Mouse (Mus musculus) testis, adult 2 months (tissue): ENCODE results near the gene Srebf1. TPM values are rescaled to one million over a fixed set of nuclear protein-coding genes. Genes with fewer than 3 reads are reported as not detected.

Source experiments
- H3K27ac ChIP-seq: fragments of 200-500 bp; 2 replicates; pipeline ENCODE4 v1.5.1; 2012; ENCODE audit warnings: low read depth, low read length; ENCODE audit not compliant: control insufficient read depth, insufficient read depth
- H3K27me3 ChIP-seq: fragments of 200-500 bp; 2 replicates; pipeline ENCODE4 v1.6.1; 2012; ENCODE audit warnings: mild to moderate bottlenecking, low read length, moderate library complexity; ENCODE audit not compliant: control insufficient read depth, insufficient read depth
- H3K36me3 ChIP-seq: fragments of 200-500 bp; 2 replicates; pipeline ENCODE4 v1.6.1; 2012; ENCODE audit warnings: mild to moderate bottlenecking, low read length; ENCODE audit not compliant: control insufficient read depth, insufficient read depth
- H3K4me1 ChIP-seq: fragments of 200-500 bp; 2 replicates; pipeline ENCODE4 v1.6.1; 2012; ENCODE audit warnings: low read length; ENCODE audit not compliant: control insufficient read depth, insufficient read depth
- H3K4me3 ChIP-seq: fragments of 200-500 bp; 2 replicates; pipeline ENCODE4 v1.5.1; 2012; ENCODE audit warnings: low read depth, mild to moderate bottlenecking, low read length, moderate library complexity, mixed read lengths; ENCODE audit not compliant: control insufficient read depth
- CTCF ChIP-seq: fragments of 200-500 bp; IDR thresholded peaks from 2 replicates; pipeline ENCODE4 v1.5.1; 2012; ENCODE audit warnings: low read depth, mild to moderate bottlenecking, inconsistent platforms, low read length, moderate library complexity; ENCODE audit not compliant: control insufficient read depth, insufficient read depth, insufficient replicate concordance
- POLR2A ChIP-seq: fragments of 200-500 bp; IDR thresholded peaks from 2 replicates; pipeline ENCODE4 v1.6.1; 2012; ENCODE audit warnings: low read depth, mild to moderate bottlenecking, inconsistent platforms, low read length, moderate library complexity; ENCODE audit not compliant: control insufficient read depth
- polyA plus RNA-seq: library from polyadenylated mRNA; depleted of rRNA; stranded (reverse); fragments of >200 nt; gene quantifications from 2 replicates; pipeline ENCODE4 v1.2.3, GENCODE M21; 2012

The Srebf1 gene
- polyA plus RNA-seq, 1 experiment, result 13.2 TPM

GRCm38 (mm10) chr11:60196344-60196743 lies 26.0 kb downstream of the Srebf1 start:
- TF ChIP-seq CTCF (no peak), POLR2A (no peak)
- Histone ChIP-seq H3K27ac (no peak overlapping the region), H3K4me3 (no peak overlapping the region), H3K4me1 (no peaks in the 10 kb centered on the region), H3K27me3 (no peaks in the 10 kb centered on the region), H3K36me3 (no peaks in the 10 kb centered on the region)

- no peaks in the 10 kb centered on the region for H3K36me3 ChIP-seq
Observed at GRCm38 (mm10) chr11:60195108-60195507, 27.3 kb downstream of the Srebf1 start.

GRCm38 (mm10) chr11:60193556-60193955 lies 28.8 kb downstream of the Srebf1 start:
- Histone ChIP-seq H3K27ac (no peak overlapping the region), H3K36me3 (no peaks in the 10 kb centered on the region), H3K4me1 (peaks cover 3% of the 10 kb centered on the region; the same call in 1 of the 2 replicates), H3K27me3 (no peaks in the 10 kb centered on the region), H3K4me3 (no peak overlapping the region)
- TF ChIP-seq POLR2A, result no peak
- TF ChIP-seq CTCF, result no peak

More at GRCm38 (mm10) chr11:60195108-60195507, 27.3 kb downstream of the Srebf1 start:
- Histone ChIP-seq H3K4me1 (no peaks in the 10 kb centered on the region), H3K4me3 (no peak overlapping the region), H3K27me3 (no peaks in the 10 kb centered on the region), H3K27ac (no peak overlapping the region)
- TF ChIP-seq POLR2A (no peak), CTCF (0 out of 2 replicates have a peak, but pooled peaks have one; percentile 10)

- Histone ChIP-seq H3K4me3 (no peak overlapping the region), H3K27ac (no peak overlapping the region), H3K36me3 (no peaks in the 10 kb centered on the region), H3K4me1 (peaks cover 3% of the 10 kb centered on the region; the same call in 1 of the 2 replicates), H3K27me3 (no peaks in the 10 kb centered on the region)
- no peak for TF ChIP-seq POLR2A
- TF ChIP-seq CTCF, result no peak
Observed at GRCm38 (mm10) chr11:60192534-60192933, 29.8 kb downstream of the Srebf1 start.

- no peaks in the 10 kb centered on the region for H3K36me3 ChIP-seq
- TF ChIP-seq CTCF, result no peak
Observed at GRCm38 (mm10) chr11:60190055-60190641, 32.2 kb downstream of the Srebf1 start.

GRCm38 (mm10) chr11:60189501-60190040 lies 32.8 kb downstream of the Srebf1 start:
- no peak overlapping the region for H3K4me3 ChIP-seq
- no peaks in the 10 kb centered on the region for H3K27me3 ChIP-seq
- H3K36me3 ChIP-seq, result no peaks in the 10 kb centered on the region
- TF ChIP-seq POLR2A (no peak), CTCF (no peak)
- H3K27ac ChIP-seq, result 0 out of 2 replicates have a peak overlapping the region, but pooled peaks have one; percentile 14
- peaks cover 3% of the 10 kb centered on the region; the same call in 1 of the 2 replicates for H3K4me1 ChIP-seq

More at GRCm38 (mm10) chr11:60190055-60190641, 32.2 kb downstream of the Srebf1 start:
- Histone ChIP-seq H3K4me3 (no peak overlapping the region), H3K27ac (no peak overlapping the region), H3K27me3 (no peaks in the 10 kb centered on the region), H3K4me1 (peaks cover 3% of the 10 kb centered on the region; the same call in 1 of the 2 replicates)

- no peaks in the 10 kb centered on the region for H3K27me3 ChIP-seq
- H3K4me1 ChIP-seq, result peaks cover 3% of the 10 kb centered on the region; the same call in 1 of the 2 replicates
- H3K4me3 ChIP-seq, result no peak overlapping the region; the same call in 1 of the 2 replicates
- no peak overlapping the region for H3K27ac ChIP-seq
- H3K36me3 ChIP-seq, result no peaks in the 10 kb centered on the region
- TF ChIP-seq POLR2A (no peak), CTCF (no peak)
Observed at GRCm38 (mm10) chr11:60188275-60188853, 34.0 kb downstream of the Srebf1 start.

- no peak overlapping the region for H3K4me3 ChIP-seq
- H3K4me1 ChIP-seq, result peaks cover 3% of the 10 kb centered on the region
- no peak for TF ChIP-seq POLR2A
- TF ChIP-seq CTCF, result no peak
- H3K27ac ChIP-seq, result no peak overlapping the region
- H3K27me3 ChIP-seq, result no peaks in the 10 kb centered on the region
- H3K36me3 ChIP-seq, result no peaks in the 10 kb centered on the region
Observed at GRCm38 (mm10) chr11:60187070-60187469, 35.3 kb downstream of the Srebf1 start.
